Mouse (Mus musculus) spleen, postnatal 4 days (tissue): ENCODE data around the gene Adssl1.

Experiments
- DNase-seq, 2 experiments: peaks; one replicate each; pipeline ENCODE4 v3.0.0; 2022; ENCODE audit warnings: low spot score in 2 of 2

Adssl1 gene

GRCm38 (mm10) chr12:112592985-112593734, 26.7 kb upstream of the Adssl1 start:
- no peak for DNase-seq

GRCm38 (mm10) chr12:112593951-112594915, 25.6 kb upstream of the Adssl1 start:
- DNase-seq = no peak

- no peak for DNase-seq
Measured at GRCm38 (mm10) chr12:112594989-112595388, 24.9 kb upstream of the Adssl1 start.

- no peak for DNase-seq
Measured at GRCm38 (mm10) chr12:112595626-112596025, 24.2 kb upstream of the Adssl1 start.

- no peak for DNase-seq
Measured at GRCm38 (mm10) chr12:112596454-112596853, 23.4 kb upstream of the Adssl1 start.

GRCm38 (mm10) chr12:112596891-112597500, 22.8 kb upstream of the Adssl1 start:
- DNase-seq = no peak

- no peak for DNase-seq
Measured at GRCm38 (mm10) chr12:112597618-112598017, 22.2 kb upstream of the Adssl1 start.

GRCm38 (mm10) chr12:112599198-112599597, 20.6 kb upstream of the Adssl1 start:
- DNase-seq = no peak

- DNase-seq = no peak
Measured at GRCm38 (mm10) chr12:112599942-112600611, 19.8 kb upstream of the Adssl1 start.

GRCm38 (mm10) chr12:112604022-112604421, 15.8 kb upstream of the Adssl1 start:
- DNase-seq = no peak

- peak in 1 of 2 experiments; percentile 52 for DNase-seq
Measured at GRCm38 (mm10) chr12:112604709-112605649, 14.9 kb upstream of the Adssl1 start.

- DNase-seq = peak; percentile 75 to 90
Measured at GRCm38 (mm10) chr12:112605766-112606165, 14.1 kb upstream of the Adssl1 start.

- no peak for DNase-seq
Measured at GRCm38 (mm10) chr12:112606998-112607397, 12.8 kb upstream of the Adssl1 start.

- no peak for DNase-seq
Measured at GRCm38 (mm10) chr12:112609031-112609430, 10.8 kb upstream of the Adssl1 start.

GRCm38 (mm10) chr12:112616668-112617067, 3.2 kb upstream of the Adssl1 start:
- no peak for DNase-seq

- DNase-seq = no peak
Measured at GRCm38 (mm10) chr12:112617184-112617583, 2.7 kb upstream of the Adssl1 start.

GRCm38 (mm10) chr12:112617898-112618380, 1.9 kb upstream of the Adssl1 start:
- DNase-seq = peak; percentile 79 to 88

GRCm38 (mm10) chr12:112618981-112619685, 712 bp upstream of the Adssl1 start:
- DNase-seq = no peak

GRCm38 (mm10) chr12:112620354-112621061, 663 bp downstream of the Adssl1 start:
- no peak for DNase-seq
